Comparison of ENCODE assay signal across 21 mouse cellular contexts in the genomic region with DNA sequence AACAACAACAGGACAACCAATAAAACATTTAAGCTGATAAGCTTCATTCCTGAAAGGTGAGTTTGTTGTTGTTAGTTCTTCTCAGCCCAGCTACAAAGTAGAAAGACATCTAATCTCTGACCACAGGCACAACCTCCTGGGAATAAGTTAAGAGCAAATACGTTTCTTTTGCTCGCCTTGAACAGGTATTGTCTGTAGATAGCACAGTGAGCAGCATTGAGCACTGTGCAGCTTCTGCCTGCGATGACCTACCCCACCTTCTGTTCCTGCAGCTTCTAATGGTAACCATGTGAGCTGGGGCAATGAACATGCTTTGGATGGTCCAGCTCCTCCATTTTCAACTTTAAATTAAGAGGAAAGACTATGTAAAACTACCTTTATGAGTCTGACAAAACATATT.
DNase-seq lines count a peak whose midpoint lies in the region; ATAC-seq and TF ChIP-seq lines count a peak whose summit lies in the region.
"Had no signal": no experiment of that assay in that cellular context is flagged by ENCODE, and none has a peak within 500 bp of the region (broad histone marks: within the 10 kb centered on the region; RNA-seq: fewer than 3 reads in every experiment).

No protein-coding gene starts in this region.

- no peaks in the 10 kb centered on the region for H3K4me1 ChIP-seq in midbrain, embryonic 11.5 days (ENCODE audit: control insufficient read depth, insufficient read depth, low read length)
- H3K4me1 ChIP-seq in midbrain, postnatal 0 days (ENCODE audit: insufficient read depth, low read length): no peaks in the 10 kb centered on the region
- H3K4me1 ChIP-seq in liver, embryonic 14.5 days (replicated peaks; ENCODE audit: control insufficient read depth in 2 of 2, insufficient read depth in 2 of 2, low read length in 1 of 2): no peaks in the 10 kb centered on the region
- no peaks in the 10 kb centered on the region for H3K4me1 ChIP-seq in lung, postnatal 0 days (ENCODE audit: insufficient read depth, low read depth, low read length)
- H3K4me1 ChIP-seq: hindbrain, embryonic 12.5 days; hindbrain, embryonic 15.5 days had no signal

- no peak for ATAC-seq in midbrain, embryonic 11.5 days (ENCODE audit: low FRiP score)
- ATAC-seq in midbrain, postnatal 0 days (ENCODE audit: low FRiP score): no peak
- peak; percentile 39; the same call in 1 of the 2 replicates for ATAC-seq in liver, embryonic 14.5 days (ENCODE audit: insufficient read depth)
- peak; percentile 29; the same call in 1 of the 2 replicates for ATAC-seq in megakaryocyte progenitor cell, adult 5-6 weeks (replicated peaks; ENCODE audit: poor library complexity)
- no peak for ATAC-seq in lung, postnatal 0 days
- ATAC-seq: CD4-positive, CD25-positive, alpha-beta regulatory T cell, adult 4 months; forebrain, embryonic 14.5 days; forebrain, postnatal 0 days had no signal

- H3K36me3 ChIP-seq in midbrain, embryonic 11.5 days (ENCODE audit: control insufficient read depth, insufficient read depth, low read length): no peaks in the 10 kb centered on the region
- no peaks in the 10 kb centered on the region for H3K36me3 ChIP-seq in midbrain, postnatal 0 days (ENCODE audit: insufficient read depth, low read length)
- H3K36me3 ChIP-seq in liver, embryonic 14.5 days (replicated peaks; ENCODE audit: control insufficient read depth, insufficient read depth, low read depth): no peaks in the 10 kb centered on the region
- H3K36me3 ChIP-seq in lung, postnatal 0 days (ENCODE audit: insufficient read depth, low read length): no peaks in the 10 kb centered on the region
- H3K36me3 ChIP-seq: embryonic facial prominence, embryonic 12.5 days; embryonic facial prominence, embryonic 15.5 days; hindbrain, embryonic 12.5 days; hindbrain, embryonic 15.5 days had no signal

- H3K4me2 ChIP-seq in midbrain, embryonic 11.5 days: no peak overlapping the region
- H3K4me2 ChIP-seq in midbrain, postnatal 0 days (ENCODE audit: low read depth, low read length, poor library complexity, severe bottlenecking): no peak overlapping the region
- H3K4me2 ChIP-seq in liver, embryonic 14.5 days (ENCODE audit: low read depth): no peak overlapping the region
- no peak overlapping the region for H3K4me2 ChIP-seq in lung, postnatal 0 days (replicated peaks; ENCODE audit: low read depth, low read length)
- H3K4me2 ChIP-seq: embryonic facial prominence, embryonic 12.5 days; embryonic facial prominence, embryonic 15.5 days; heart, embryonic 11.5 days; hindbrain, embryonic 12.5 days; hindbrain, embryonic 15.5 days had no signal

- no peak overlapping the region for H3K4me3 ChIP-seq in midbrain, embryonic 11.5 days (ENCODE audit: low read depth, low read length)
- no peak overlapping the region for H3K4me3 ChIP-seq in midbrain, postnatal 0 days (ENCODE audit: low read depth, low read length)
- H3K4me3 ChIP-seq in liver, embryonic 14.5 days (ENCODE audit: insufficient read depth in 1 of 2, low read depth in 2 of 2, low read length in 2 of 2): no peak overlapping the region
- no peak overlapping the region for H3K4me3 ChIP-seq in lung, postnatal 0 days (ENCODE audit: low read depth, low read length)
- H3K4me3 ChIP-seq: embryonic facial prominence, embryonic 12.5 days; embryonic facial prominence, embryonic 15.5 days; heart, adult 2 months; hindbrain, embryonic 12.5 days; hindbrain, embryonic 15.5 days had no signal

- TF ChIP-seq EP300 in liver, embryonic 14.5 days (IDR thresholded peaks at IDR 0.05; ENCODE audit: low read depth): peak; percentile 18; the same call in 1 of the 2 replicates
- no peak for TF ChIP-seq EP300 in lung, postnatal 0 days (IDR thresholded peaks at IDR 0.05)

- no peak overlapping the region for H3K27ac ChIP-seq in midbrain, embryonic 11.5 days (ENCODE audit: low read depth, low read length)
- H3K27ac ChIP-seq in midbrain, postnatal 0 days (ENCODE audit: low read depth, low read length): no peak overlapping the region
- H3K27ac ChIP-seq in liver, embryonic 14.5 days: no peak overlapping the region
- H3K27ac ChIP-seq in lung, postnatal 0 days (ENCODE audit: low read length): no peak overlapping the region
- H3K27ac ChIP-seq: embryonic facial prominence, embryonic 12.5 days; embryonic facial prominence, embryonic 15.5 days; heart, adult 2 months; hindbrain, embryonic 12.5 days; hindbrain, embryonic 15.5 days had no signal

- H3K27me3 ChIP-seq in midbrain, embryonic 11.5 days (ENCODE audit: control insufficient read depth, insufficient read depth, low read length): no peaks in the 10 kb centered on the region
- no peaks in the 10 kb centered on the region for H3K27me3 ChIP-seq in midbrain, postnatal 0 days (ENCODE audit: insufficient read depth, low read length)
- H3K27me3 ChIP-seq in liver, embryonic 14.5 days (ENCODE audit: control insufficient read depth, insufficient read depth, low read length): no peaks in the 10 kb centered on the region
- H3K27me3 ChIP-seq in lung, postnatal 0 days (replicated peaks; ENCODE audit: insufficient read depth, low read length): no peaks in the 10 kb centered on the region
- H3K27me3 ChIP-seq: embryonic facial prominence, embryonic 12.5 days; embryonic facial prominence, embryonic 15.5 days; hindbrain, embryonic 12.5 days; hindbrain, embryonic 15.5 days had no signal

- no peak for TF ChIP-seq CTCF in midbrain, postnatal 0 days (IDR thresholded peaks at IDR 0.05)
- TF ChIP-seq CTCF in liver, embryonic 14.5 days (IDR thresholded peaks at IDR 0.05; ENCODE audit: low read depth): no peak
- no peak for TF ChIP-seq CTCF in lung, postnatal 0 days (IDR thresholded peaks at IDR 0.05)

- 81% methylated on average over 3 of the region's 3 CpGs for WGBS in midbrain, embryonic 11.5 days
- WGBS in midbrain, postnatal 0 days: 83% methylated on average over 3 of the region's 3 CpGs
- 41% methylated on average over 3 of the region's 3 CpGs for WGBS in liver, embryonic 14.5 days (ENCODE audit: insufficient replicate concordance)
- WGBS in lung, postnatal 0 days: 74% methylated on average over 3 of the region's 3 CpGs

- DNase-seq in midbrain, embryonic 11.5 days (ENCODE audit: low spot score, missing footprints): peak; percentile 51
- DNase-seq in midbrain, postnatal 0 days (ENCODE audit: low spot score): no peak
- DNase-seq in liver, embryonic 14.5 days (ENCODE audit: low read depth in 3 of 3, low spot score in 3 of 3): no peak
- no peak for DNase-seq in right cerebral cortex, postnatal 10 days (ENCODE audit: low spot score in 2 of 2)
- DNase-seq in lung, postnatal 0 days (ENCODE audit: low spot score): no peak
- DNase-seq: adrenal gland, adult 2 months; adrenal gland, postnatal 14 days; cerebellum, adult 11-12 months; cerebellum, adult 8-10 months; cerebellum, postnatal 14 days; forebrain, postnatal 0 days; gastrocnemius, postnatal 25 days; heart, adult 2 months had no signal

- no peaks in the 10 kb centered on the region for H3K9me3 ChIP-seq in midbrain, embryonic 11.5 days (ENCODE audit: control insufficient read depth, low read length)
- no peaks in the 10 kb centered on the region for H3K9me3 ChIP-seq in midbrain, postnatal 0 days (ENCODE audit: low read length)
- no peaks in the 10 kb centered on the region for H3K9me3 ChIP-seq in liver, embryonic 14.5 days (ENCODE audit: control insufficient read depth, low read length)
- H3K9me3 ChIP-seq in lung, postnatal 0 days (ENCODE audit: low read length): no peaks in the 10 kb centered on the region
- H3K9me3 ChIP-seq: embryonic facial prominence, embryonic 12.5 days; embryonic facial prominence, embryonic 15.5 days; hindbrain, embryonic 12.5 days; hindbrain, embryonic 15.5 days had no signal

- H3K9ac ChIP-seq in midbrain, embryonic 11.5 days (ENCODE audit: low read length): no peak overlapping the region
- no peak overlapping the region for H3K9ac ChIP-seq in midbrain, postnatal 0 days (replicated peaks; ENCODE audit: low read length, poor library complexity, severe bottlenecking)
- H3K9ac ChIP-seq in liver, embryonic 14.5 days (replicated peaks): no peak overlapping the region
- H3K9ac ChIP-seq in lung, postnatal 0 days (replicated peaks; ENCODE audit: low read depth): no peak overlapping the region
- H3K9ac ChIP-seq: embryonic facial prominence, embryonic 12.5 days; embryonic facial prominence, embryonic 15.5 days; forebrain, postnatal 0 days; hindbrain, embryonic 12.5 days; hindbrain, embryonic 15.5 days had no signal

Comparison
In these comparisons a context has a peak if more than half of its experiments do, and no peak if none do; other contexts are left out.
1. ATAC-seq: peak in liver, embryonic 14.5 days (single experiment) and megakaryocyte progenitor cell, adult 5-6 weeks (single experiment); none in midbrain, embryonic 11.5 days (single experiment), midbrain, postnatal 0 days (single experiment) and lung, postnatal 0 days (single experiment).